Mouse (Mus musculus) myocyte (in vitro differentiated cells): ENCODE data around the gene Synpr.

Source experiments
- CEBPB ChIP-seq: IDR thresholded peaks from 2 replicates; pipeline ENCODE4 v1.6.1; 2011; ENCODE audit warnings: mild to moderate bottlenecking, moderate library complexity; ENCODE audit not compliant: poor library complexity, insufficient read depth, severe bottlenecking
- E2F4 ChIP-seq: IDR thresholded peaks from one replicate; pipeline ENCODE4 v1.6.1; 2011; ENCODE audit warnings: mild to moderate bottlenecking, control low read depth, moderate library complexity; ENCODE audit not compliant: insufficient read depth
- MAX ChIP-seq: IDR thresholded peaks from one replicate; pipeline ENCODE4 v1.6.1; 2011; ENCODE audit warnings: low read depth, mild to moderate bottlenecking, control low read depth
- MYOD1 ChIP-seq, 3 experiments: IDR thresholded peaks; one replicate each; pipeline ENCODE4 v1.6.1; 2011; ENCODE audit warnings: control low read depth in 2 of 3, low read depth in 2 of 3, mild to moderate bottlenecking in 2 of 3, moderate library complexity in 1 of 3; ENCODE audit not compliant: insufficient read length in 2 of 3, control insufficient read depth in 1 of 3
- POLR2A ChIP-seq: IDR thresholded peaks from one replicate; pipeline ENCODE4 v1.6.1; 2011; ENCODE audit warnings: low read depth, mild to moderate bottlenecking, control low read depth, moderate library complexity; ENCODE audit not compliant: insufficient read length
- REST ChIP-seq: IDR thresholded peaks from one replicate; pipeline ENCODE4 v1.6.1; 2011; ENCODE audit warnings: mild to moderate bottlenecking, control low read depth, moderate library complexity; ENCODE audit not compliant: insufficient read depth, insufficient read length
- SRF ChIP-seq: IDR thresholded peaks from one replicate; pipeline ENCODE4 v1.6.1; 2011; ENCODE audit warnings: low read depth; ENCODE audit not compliant: control insufficient read depth, insufficient read length
- TCF12 ChIP-seq: IDR thresholded peaks from one replicate; pipeline ENCODE4 v1.6.1; 2011; ENCODE audit warnings: mild to moderate bottlenecking, control low read depth; ENCODE audit not compliant: poor library complexity, insufficient read depth, severe bottlenecking
- USF1 ChIP-seq: IDR thresholded peaks from one replicate; pipeline ENCODE4 v1.6.1; 2011; ENCODE audit warnings: low read depth, mild to moderate bottlenecking, control low read depth, moderate library complexity

- TF ChIP-seq TCF12 (no peak), USF1 (no peak), POLR2A (no peak), REST (no peak), CEBPB (no peak), MAX (no peak), SRF (no peak), E2F4 (no peak), MYOD1 (IDR thresholded peaks at IDR 0.05; ENCODE audit: control insufficient read depth in 1 of 3, insufficient read length in 2 of 3, low read depth in 2 of 3) (no peak)
These were observed 242 bp downstream of the Synpr start for GRCm38 (mm10) chr14:13284845-13285198.
